Mouse (Mus musculus): ENCODE data around the gene Prdm9. TPM values are rescaled to one million over a fixed set of nuclear protein-coding genes. Genes with fewer than 3 reads are reported as not detected.

The Prdm9 gene
- polyA plus RNA-seq, 1 experiment from 2014 or later = 1.2 TPM

DNA sequence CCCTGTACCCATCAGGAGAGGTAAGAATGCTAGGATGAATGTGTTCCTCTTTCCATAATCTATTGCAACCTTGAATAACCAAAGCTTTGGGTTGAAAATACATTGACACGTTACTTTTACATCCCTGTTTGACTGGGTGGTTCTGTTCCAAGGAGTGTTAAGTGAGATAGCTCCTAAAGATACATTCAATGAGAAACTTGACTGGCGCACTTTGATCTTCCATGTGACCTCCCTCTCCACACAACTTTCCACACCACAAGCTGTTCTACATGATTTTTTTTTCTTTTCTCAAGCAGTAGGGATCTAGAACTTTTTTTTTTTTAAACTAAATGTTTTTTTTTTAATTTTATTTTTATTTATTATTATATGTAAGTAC, 15.9 kb upstream of the Prdm9 start:
- Histone ChIP-seq H3K9ac (replicated peaks) (no peak overlapping the region), H3K4me3 (ENCODE audit: low read depth, low read length) (no peak overlapping the region), H3K9me3 (ENCODE audit: low read length) (no peaks in the 10 kb centered on the region), H3K4me2 (ENCODE audit: low read depth, low read length) (no peak overlapping the region), H3K4me1 (ENCODE audit: insufficient read depth) (no peaks in the 10 kb centered on the region), H3K27me3 (ENCODE audit: insufficient read depth, low read length) (no peaks in the 10 kb centered on the region), H3K27ac (ENCODE audit: low read depth) (no peak overlapping the region), H3K36me3 (replicated peaks; ENCODE audit: insufficient read depth, low read length) (no peaks in the 10 kb centered on the region)
- no peak for TF ChIP-seq EP300 (IDR thresholded peaks at IDR 0.05; ENCODE audit: low read depth)
- no peak for TF ChIP-seq CTCF (IDR thresholded peaks at IDR 0.05; ENCODE audit: low read depth)
- WGBS (ENCODE audit: insufficient replicate concordance) = 80% methylated on average over 2 of the region's 2 CpGs
- DNase-seq (no peak), ATAC-seq (no peak)

DNA sequence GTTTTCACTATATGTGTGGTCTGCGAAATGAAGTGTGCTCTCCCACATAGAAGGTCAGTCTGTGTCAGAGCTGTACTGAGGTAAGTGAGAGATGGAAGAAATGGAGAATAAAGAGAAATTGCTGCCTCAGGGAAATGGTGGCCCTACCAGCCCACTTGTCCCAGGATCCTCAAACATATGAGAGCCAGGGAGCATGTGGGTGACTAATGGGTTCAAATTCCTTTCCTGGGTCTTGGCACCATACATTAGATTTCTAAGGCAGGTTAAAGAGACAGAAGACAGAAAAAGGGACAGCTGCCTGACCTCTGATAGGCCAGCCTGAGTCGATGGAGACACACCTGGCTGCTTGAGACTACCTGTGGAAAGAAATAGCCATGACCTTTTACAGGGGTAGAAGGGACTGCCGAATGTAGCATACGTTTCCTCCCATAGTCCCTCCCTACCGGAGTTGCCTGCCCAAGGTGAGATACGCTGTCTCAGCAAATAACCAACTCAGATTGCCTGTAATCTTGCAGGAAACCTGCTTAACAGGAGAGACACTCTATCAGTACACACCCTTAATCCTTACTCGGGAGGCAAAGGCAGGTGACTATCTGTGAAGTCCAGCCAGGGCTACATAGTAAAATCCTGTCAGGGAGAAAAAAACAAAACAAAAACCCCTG, 15.4 kb upstream of the Prdm9 start:
- Histone ChIP-seq H3K4me1 (ENCODE audit: insufficient read depth) (no peaks in the 10 kb centered on the region), H3K27me3 (ENCODE audit: insufficient read depth, low read length) (no peaks in the 10 kb centered on the region), H3K27ac (ENCODE audit: low read depth) (no peak overlapping the region), H3K9ac (replicated peaks) (no peak overlapping the region), H3K36me3 (replicated peaks; ENCODE audit: insufficient read depth, low read length) (no peaks in the 10 kb centered on the region), H3K4me2 (ENCODE audit: low read depth, low read length) (no peak overlapping the region), H3K4me3 (ENCODE audit: low read depth, low read length) (no peak overlapping the region), H3K9me3 (ENCODE audit: low read length) (no peaks in the 10 kb centered on the region)
- TF ChIP-seq CTCF (IDR thresholded peaks at IDR 0.05; ENCODE audit: low read depth) = no peak
- TF ChIP-seq EP300 (IDR thresholded peaks at IDR 0.05; ENCODE audit: low read depth) = no peak
- DNase-seq (no peak), ATAC-seq (no peak)
- WGBS (ENCODE audit: insufficient replicate concordance) = 70% methylated on average over 7 of the region's 7 CpGs

DNA sequence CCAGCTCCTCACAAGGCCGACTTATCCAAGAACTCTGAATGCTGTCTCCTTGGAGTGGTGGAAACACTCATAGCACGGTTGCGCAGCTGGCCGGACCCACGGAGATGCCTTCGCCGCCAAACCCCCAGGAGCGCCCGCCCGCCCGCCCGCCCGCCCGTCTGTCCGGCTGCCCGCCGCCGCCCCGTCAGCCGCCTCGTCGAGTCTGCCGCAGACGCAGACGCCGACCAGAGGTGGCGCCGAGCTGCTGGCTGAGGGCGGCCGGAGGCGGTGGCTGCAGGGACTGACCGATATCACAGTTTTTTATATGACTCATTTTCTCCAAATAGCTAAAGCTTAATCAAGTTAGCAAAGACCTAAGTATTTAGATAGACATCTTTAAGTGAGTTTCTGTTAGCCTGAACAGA, 13.1 kb upstream of the Prdm9 start:
- DNase-seq (peak; percentile 40), ATAC-seq (peak; percentile 40; the same call in 1 of the 2 replicates)
- Histone ChIP-seq H3K4me2 (ENCODE audit: low read depth, low read length) (peak overlapping the region; percentile 63), H3K4me3 (ENCODE audit: low read depth, low read length) (peak overlapping the region; percentile 33), H3K9me3 (ENCODE audit: low read length) (no peaks in the 10 kb centered on the region), H3K36me3 (replicated peaks; ENCODE audit: insufficient read depth, low read length) (no peaks in the 10 kb centered on the region), H3K27me3 (ENCODE audit: insufficient read depth, low read length) (no peaks in the 10 kb centered on the region), H3K4me1 (ENCODE audit: insufficient read depth) (no peaks in the 10 kb centered on the region), H3K9ac (replicated peaks) (no peak overlapping the region), H3K27ac (ENCODE audit: low read depth) (no peak overlapping the region)
- 3% methylated on average over 32 of the region's 32 CpGs for WGBS (ENCODE audit: insufficient replicate concordance)
- TF ChIP-seq EP300 (IDR thresholded peaks at IDR 0.05; ENCODE audit: low read depth) = no peak
- no peak; the same call in 1 of the 2 replicates for TF ChIP-seq CTCF (IDR thresholded peaks at IDR 0.05; ENCODE audit: low read depth)

DNA sequence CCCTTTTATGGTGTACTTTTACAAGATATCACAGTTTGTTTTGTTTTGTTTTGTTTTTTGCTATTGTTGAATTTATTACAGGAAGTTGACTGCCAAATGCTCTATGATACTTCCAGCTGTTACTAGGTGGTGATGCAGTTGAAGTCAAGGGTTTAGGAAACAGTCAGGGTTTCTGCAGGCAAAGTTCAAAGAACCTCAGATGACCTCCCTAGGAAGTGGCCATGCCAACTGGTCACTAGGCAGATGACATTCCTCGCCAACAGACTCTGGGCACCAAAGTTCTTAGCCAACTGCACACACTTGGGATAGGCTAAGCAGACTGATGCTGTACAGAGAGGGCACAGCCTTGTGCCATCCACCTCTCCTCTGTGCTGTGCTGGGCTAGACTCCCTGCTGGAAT, 10.9 kb upstream of the Prdm9 start:
- Histone ChIP-seq H3K36me3 (replicated peaks; ENCODE audit: insufficient read depth, low read length) (no peaks in the 10 kb centered on the region), H3K27ac (ENCODE audit: low read depth) (no peak overlapping the region), H3K9me3 (ENCODE audit: low read length) (no peaks in the 10 kb centered on the region), H3K4me2 (ENCODE audit: low read depth, low read length) (no peak overlapping the region), H3K27me3 (ENCODE audit: insufficient read depth, low read length) (no peaks in the 10 kb centered on the region), H3K9ac (replicated peaks) (no peak overlapping the region), H3K4me1 (ENCODE audit: insufficient read depth) (no peaks in the 10 kb centered on the region), H3K4me3 (ENCODE audit: low read depth, low read length) (no peak overlapping the region)
- TF ChIP-seq EP300 (IDR thresholded peaks at IDR 0.05; ENCODE audit: low read depth) = no peak
- no peak for TF ChIP-seq CTCF (IDR thresholded peaks at IDR 0.05; ENCODE audit: low read depth)
- ATAC-seq (no peak), DNase-seq (no peak)
- 36% methylated on average over 1 of the region's 1 CpGs for WGBS (ENCODE audit: insufficient replicate concordance)

DNA sequence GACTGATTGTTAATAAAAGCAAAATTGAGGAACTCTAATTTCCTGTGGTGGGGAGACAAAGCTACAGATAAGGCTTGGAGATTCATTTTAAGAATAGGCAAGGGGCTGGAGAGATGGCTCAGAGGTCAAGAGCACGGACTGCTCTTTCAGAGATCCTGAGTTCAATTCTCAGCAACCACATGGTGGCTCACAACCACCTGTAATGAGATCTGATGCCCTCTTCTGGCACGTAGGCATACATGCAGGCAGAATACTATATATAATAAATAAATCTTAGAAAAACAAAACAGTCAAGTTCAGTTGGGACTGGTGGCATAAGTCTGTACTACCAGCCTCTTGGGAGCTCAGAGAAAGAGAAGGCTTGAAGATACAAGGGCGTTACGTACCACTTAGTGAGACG, 2.8 kb upstream of the Prdm9 start:
- no peaks in the 10 kb centered on the region for H3K36me3 ChIP-seq (replicated peaks; ENCODE audit: insufficient read depth, low read length)
- ATAC-seq (no peak), DNase-seq (no peak)
- H3K27ac ChIP-seq (ENCODE audit: low read depth) = no peak overlapping the region
- H3K4me3 ChIP-seq (ENCODE audit: low read depth, low read length) = no peak overlapping the region
- H3K4me2 ChIP-seq (ENCODE audit: low read depth, low read length) = no peak overlapping the region
- WGBS (ENCODE audit: insufficient replicate concordance) = 65% methylated on average over 5 of the region's 5 CpGs
- H3K4me1 ChIP-seq (ENCODE audit: insufficient read depth) = peaks cover 8% of the 10 kb centered on the region
- no peak overlapping the region for H3K9ac ChIP-seq (replicated peaks)
- H3K27me3 ChIP-seq (ENCODE audit: insufficient read depth, low read length) = no peaks in the 10 kb centered on the region
- no peaks in the 10 kb centered on the region for H3K9me3 ChIP-seq (ENCODE audit: low read length)
- TF ChIP-seq EP300 (IDR thresholded peaks at IDR 0.05; ENCODE audit: low read depth) (no peak), CTCF (IDR thresholded peaks at IDR 0.05; ENCODE audit: low read depth) (peak; percentile 14; the same call in 1 of the 2 replicates)

DNA sequence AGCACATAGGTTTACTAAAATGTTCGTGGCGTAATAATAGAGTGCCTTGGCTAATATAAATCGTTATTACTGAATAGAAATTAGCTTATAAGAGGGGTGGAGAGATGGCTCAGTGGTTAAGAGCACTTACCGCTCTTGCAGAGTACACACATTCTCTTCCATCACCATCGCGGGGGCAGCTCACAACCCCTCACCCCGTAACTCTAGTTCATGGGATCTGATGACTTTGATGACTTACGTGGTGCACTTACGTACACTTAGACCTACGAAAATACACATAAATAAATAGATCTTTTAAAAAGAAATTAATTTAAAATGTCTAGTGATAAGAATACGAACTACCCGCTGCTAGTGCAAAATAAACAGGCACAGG, 760 bp upstream of the Prdm9 start:
- WGBS (ENCODE audit: insufficient replicate concordance) = 44% methylated on average over 12 of the region's 12 CpGs
- Histone ChIP-seq H3K4me2 (ENCODE audit: low read depth, low read length) (peak overlapping the region; percentile 98), H3K27ac (ENCODE audit: low read depth) (no peak overlapping the region), H3K9ac (replicated peaks) (no peak overlapping the region), H3K4me3 (ENCODE audit: low read depth, low read length) (peak overlapping the region; percentile 63), H3K27me3 (ENCODE audit: insufficient read depth, low read length) (no peaks in the 10 kb centered on the region), H3K9me3 (ENCODE audit: low read length) (no peaks in the 10 kb centered on the region), H3K4me1 (ENCODE audit: insufficient read depth) (peaks cover 8% of the 10 kb centered on the region), H3K36me3 (replicated peaks; ENCODE audit: insufficient read depth, low read length) (no peaks in the 10 kb centered on the region)
- no peak for DNase-seq
- no peak for TF ChIP-seq EP300 (IDR thresholded peaks at IDR 0.05; ENCODE audit: low read depth)
- no peak for TF ChIP-seq CTCF (IDR thresholded peaks at IDR 0.05; ENCODE audit: low read depth)
- no peak for ATAC-seq

Measured in liver, postnatal 0 days (tissue).